Mouse (Mus musculus): Measurements from ENCODE around the gene Pls3. TPM values are rescaled to one million over a fixed set of nuclear protein-coding genes. Genes with fewer than 3 reads are reported as not detected.
"Not testable (repeated sequence)": the region's sequence is repeated elsewhere in the genome, so short reads cannot be mapped to it uniquely, and the experiment has no call there.

Gene Pls3
- polyA plus RNA-seq, 1 experiment from 2014 or later = 69.3 TPM

DNA sequence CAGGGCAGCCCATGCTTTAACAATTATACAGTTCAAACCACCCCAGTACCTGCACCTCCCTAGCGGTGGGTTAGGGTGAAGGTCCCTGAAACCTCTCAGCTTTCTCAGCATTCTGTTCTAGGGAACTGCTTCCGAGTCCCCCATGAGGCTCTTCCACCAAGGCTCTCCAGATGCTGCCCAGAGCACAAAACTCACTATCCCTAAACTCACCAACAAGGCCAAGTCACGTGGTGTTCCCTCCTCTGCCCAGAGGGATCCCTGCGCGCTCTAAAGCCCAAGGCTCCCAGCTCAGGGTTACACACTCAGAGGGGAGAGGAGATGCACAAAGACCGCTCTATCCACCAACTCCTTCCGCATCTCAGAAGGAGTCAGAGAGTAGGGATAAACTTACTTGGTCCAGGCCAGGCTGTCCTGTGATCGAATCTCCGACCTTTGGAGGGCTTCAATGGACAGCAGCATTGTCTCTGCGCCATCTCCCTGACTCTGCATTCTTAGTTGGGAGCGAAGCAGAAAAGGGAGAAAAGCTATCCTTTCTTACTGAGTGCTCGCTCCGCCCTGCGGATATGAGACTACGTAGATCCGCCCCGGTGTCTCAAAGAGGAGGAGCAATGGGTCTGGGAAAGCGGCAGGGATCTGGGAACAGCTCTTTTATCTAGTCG lies 110.7 kb downstream of the Pls3 start:
- Histone ChIP-seq H3K27ac (peak overlapping the region; percentile 68; the same call in 1 of the 2 replicates), H3K27me3 (replicated peaks) (no peaks in the 10 kb centered on the region), H3K4me2 (replicated peaks) (peak overlapping the region; percentile 59), H3K36me3 (0 out of 2 replicates have a peak, but pooled peaks cover 2% of the 10 kb centered on the region), H3K4me3 (peak overlapping the region; percentile 44), H3K9ac (peak overlapping the region; percentile 46), H3K9me3 (no peaks in the 10 kb centered on the region), H3K4me1 (no peaks in the 10 kb centered on the region)
- WGBS = 12% methylated on average over 19 of the region's 19 CpGs
- peak; percentile 98 for ATAC-seq (ENCODE audit: low FRiP score, low read depth)

DNA sequence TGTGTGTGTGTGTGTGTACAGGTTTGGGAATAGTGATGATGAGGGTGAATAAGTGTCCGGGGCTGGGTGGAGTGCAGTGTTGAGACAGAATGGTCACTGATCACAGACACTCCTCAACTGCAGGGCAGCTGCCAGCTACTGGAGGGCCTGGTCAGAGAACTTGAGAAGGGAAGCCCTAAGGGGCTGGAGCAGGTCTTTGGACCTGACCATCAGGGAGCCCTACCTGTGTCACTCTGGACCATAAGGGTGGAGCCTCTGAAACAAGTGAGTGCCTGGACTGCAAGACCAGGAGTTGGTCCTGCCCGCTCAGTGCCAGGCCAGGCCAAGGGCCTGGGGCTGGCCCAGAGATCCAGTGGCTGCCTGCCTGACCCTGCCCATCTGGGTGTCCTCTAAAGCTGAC lies 115.5 kb downstream of the Pls3 start:
- H3K27ac ChIP-seq; ATAC-seq (ENCODE audit: low FRiP score, low read depth); H3K4me1 ChIP-seq; H3K9ac ChIP-seq; H3K4me2 ChIP-seq (replicated peaks); H3K9me3 ChIP-seq; H3K27me3 ChIP-seq (replicated peaks); H3K36me3 ChIP-seq; H3K4me3 ChIP-seq: not testable (repeated sequence)
- WGBS = 86% methylated on average over 2 of the region's 2 CpGs

DNA sequence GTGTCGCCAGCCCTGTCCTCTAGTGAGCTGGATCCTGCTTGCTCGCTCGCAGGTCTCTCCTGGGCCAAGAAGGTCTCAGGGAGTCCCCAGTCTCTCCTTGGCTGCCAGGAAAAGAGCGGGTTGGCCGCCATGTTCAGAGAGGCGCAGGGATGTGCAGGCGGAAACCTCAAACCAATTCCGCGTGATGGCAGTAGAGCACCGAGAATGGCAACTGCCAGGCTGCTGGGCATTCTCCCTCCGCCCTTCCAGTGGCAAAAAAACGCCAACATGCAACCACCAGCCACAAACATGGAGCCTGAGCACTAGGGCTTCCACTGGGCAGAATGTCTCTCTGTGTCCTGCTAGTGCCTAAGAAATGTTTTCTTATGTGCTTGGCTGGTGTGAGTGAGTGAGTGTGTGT lies 115.9 kb downstream of the Pls3 start:
- H3K27ac ChIP-seq; H3K27me3 ChIP-seq (replicated peaks); ATAC-seq (ENCODE audit: low FRiP score, low read depth); H3K9me3 ChIP-seq; H3K9ac ChIP-seq; H3K36me3 ChIP-seq; H3K4me1 ChIP-seq; H3K4me3 ChIP-seq; H3K4me2 ChIP-seq (replicated peaks): not testable (repeated sequence)
- 75% methylated on average over 12 of the region's 12 CpGs for WGBS

DNA sequence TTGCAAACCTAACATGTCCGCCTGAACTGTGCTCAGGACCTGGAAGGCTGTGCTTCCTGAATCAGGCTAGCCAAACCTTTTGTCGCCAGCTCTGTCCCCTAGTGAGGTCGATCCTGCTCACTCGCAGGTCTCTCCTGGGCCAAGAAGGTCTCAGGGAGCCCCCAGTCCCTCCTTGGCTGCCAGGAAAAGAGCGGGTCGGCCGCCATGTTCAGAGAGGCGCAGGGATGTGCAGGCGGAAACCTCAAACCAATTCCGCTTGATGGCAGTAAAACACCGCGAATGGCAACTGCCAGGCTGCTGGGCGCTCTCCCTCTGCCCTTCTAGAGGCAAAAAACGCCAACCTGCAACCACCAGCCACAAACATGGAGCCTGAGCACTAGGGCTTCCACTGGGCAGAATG lies 117.0 kb downstream of the Pls3 start:
- not testable (repeated sequence) for H3K9ac ChIP-seq; H3K27me3 ChIP-seq (replicated peaks); H3K4me3 ChIP-seq; H3K4me2 ChIP-seq (replicated peaks); H3K27ac ChIP-seq; H3K36me3 ChIP-seq; H3K9me3 ChIP-seq; H3K4me1 ChIP-seq; ATAC-seq (ENCODE audit: low FRiP score, low read depth)
- 83% methylated on average over 14 of the region's 14 CpGs for WGBS

DNA sequence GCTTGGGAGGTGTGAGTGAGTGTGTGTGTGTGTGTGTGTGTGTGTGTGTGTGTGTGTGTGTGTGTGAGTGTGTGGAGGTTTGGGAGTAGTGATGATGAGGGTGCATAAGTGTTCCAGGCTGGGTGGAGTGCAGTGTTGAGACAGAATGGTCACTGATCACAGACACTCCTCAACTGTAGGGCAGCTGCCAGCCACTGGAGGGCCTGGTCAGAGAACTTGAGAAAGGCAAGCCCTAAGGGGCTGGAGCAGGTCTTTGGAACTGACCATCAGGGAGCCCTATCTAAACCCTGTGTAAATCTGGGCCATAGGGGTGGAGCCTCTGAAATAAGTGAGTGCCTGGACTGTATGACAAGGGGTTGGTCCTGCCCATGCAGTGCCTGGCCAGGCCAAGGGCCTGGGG lies 120.5 kb downstream of the Pls3 start:
- not testable (repeated sequence) for H3K9ac ChIP-seq; ATAC-seq (ENCODE audit: low FRiP score, low read depth); H3K4me1 ChIP-seq

DNA sequence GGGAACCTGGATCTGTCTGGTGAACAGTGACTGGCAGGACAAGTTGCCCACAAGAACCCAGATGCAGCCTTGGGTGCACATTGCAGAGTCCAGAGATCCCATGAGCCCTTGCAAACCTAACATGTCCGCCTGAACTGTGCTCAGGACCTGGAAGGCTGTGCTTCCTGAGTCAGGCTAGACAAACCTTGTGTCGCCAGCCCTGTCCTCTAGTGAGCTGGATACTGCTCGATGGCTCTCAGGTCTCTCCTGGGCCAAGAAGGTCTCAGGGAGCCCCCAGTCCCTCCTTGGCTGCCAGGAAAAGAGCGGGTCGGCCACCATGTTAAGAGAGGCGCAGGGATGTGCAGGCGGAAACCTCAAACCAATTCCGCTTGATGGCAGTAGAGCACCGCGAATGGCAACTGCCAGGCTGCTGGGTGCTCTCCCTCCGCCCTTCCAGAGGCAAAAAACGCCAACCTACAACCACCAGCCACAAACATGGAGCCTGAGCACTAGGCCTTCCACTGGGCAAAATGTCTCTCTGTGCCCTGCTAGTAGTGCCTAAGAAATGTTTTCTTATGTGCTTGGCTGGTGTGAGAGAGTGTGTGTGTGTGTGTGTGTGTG lies 124.8 kb downstream of the Pls3 start:
- WGBS = 87% methylated on average over 7 of the region's 12 CpGs
- H3K9ac ChIP-seq; H3K4me2 ChIP-seq (replicated peaks); H3K27me3 ChIP-seq (replicated peaks); H3K27ac ChIP-seq; H3K9me3 ChIP-seq; H3K36me3 ChIP-seq; H3K4me3 ChIP-seq; ATAC-seq (ENCODE audit: low FRiP score, low read depth); H3K4me1 ChIP-seq: not testable (repeated sequence)

More for the DNA sequence above, 120.5 kb downstream of the Pls3 start:
- not testable (repeated sequence) for H3K27me3 ChIP-seq (replicated peaks); H3K4me3 ChIP-seq; H3K4me2 ChIP-seq (replicated peaks); H3K9me3 ChIP-seq; H3K36me3 ChIP-seq; H3K27ac ChIP-seq

DNA sequence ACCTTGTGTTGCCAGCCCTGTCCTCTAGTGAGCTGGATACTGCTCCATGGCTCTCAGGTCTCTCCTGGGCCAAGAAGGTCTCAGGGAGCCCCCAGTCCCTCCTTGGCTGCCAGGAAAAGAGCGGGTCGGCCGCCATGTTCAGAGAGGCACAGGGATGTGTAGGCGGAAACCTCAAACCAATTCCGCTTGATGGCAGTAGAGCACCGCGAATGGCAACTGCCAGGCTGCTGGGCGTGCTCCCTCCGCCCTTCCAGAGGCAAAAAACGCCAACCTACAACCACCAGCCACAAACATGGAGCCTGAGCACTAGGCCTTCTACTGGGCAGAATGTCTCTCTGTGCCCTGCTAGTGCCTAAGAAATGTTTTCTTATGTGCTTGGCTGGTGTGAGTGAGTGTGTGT lies 125.7 kb downstream of the Pls3 start:
- H3K4me2 ChIP-seq (replicated peaks); H3K27ac ChIP-seq; ATAC-seq (ENCODE audit: low FRiP score, low read depth); H3K27me3 ChIP-seq (replicated peaks); H3K4me1 ChIP-seq; H3K9ac ChIP-seq; H3K9me3 ChIP-seq; H3K36me3 ChIP-seq; H3K4me3 ChIP-seq: not testable (repeated sequence)
- 71% methylated on average over 10 of the region's 10 CpGs for WGBS

DNA sequence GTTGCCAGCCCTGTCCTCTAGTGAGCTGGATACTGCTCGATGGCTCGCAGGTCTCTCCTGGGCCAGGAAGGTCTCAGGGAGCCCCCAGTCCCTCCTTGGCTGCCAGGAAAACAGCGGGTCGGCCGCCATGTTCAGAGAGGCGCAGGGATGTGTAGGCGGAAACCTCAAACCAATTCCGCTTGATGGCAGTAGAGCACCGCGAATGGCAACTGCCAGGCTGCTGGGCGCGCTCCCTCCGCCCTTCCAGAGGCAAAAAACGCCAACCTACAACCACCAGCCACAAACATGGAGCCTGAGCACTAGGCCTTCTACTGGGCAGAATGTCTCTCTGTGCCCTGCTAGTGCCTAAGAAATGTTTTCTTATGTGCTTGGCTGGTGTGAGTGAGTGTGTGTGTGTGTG lies 130.5 kb downstream of the Pls3 start:
- H3K27me3 ChIP-seq (replicated peaks); H3K36me3 ChIP-seq; ATAC-seq (ENCODE audit: low FRiP score, low read depth); H3K9ac ChIP-seq; H3K27ac ChIP-seq; H3K4me3 ChIP-seq; H3K4me1 ChIP-seq; H3K4me2 ChIP-seq (replicated peaks); H3K9me3 ChIP-seq: not testable (repeated sequence)
- 48% methylated on average over 14 of the region's 14 CpGs for WGBS

- not testable (repeated sequence) for H3K9ac ChIP-seq; H3K4me3 ChIP-seq; H3K27me3 ChIP-seq (replicated peaks); ATAC-seq (ENCODE audit: low FRiP score, low read depth); H3K36me3 ChIP-seq; H3K27ac ChIP-seq; H3K9me3 ChIP-seq; H3K4me1 ChIP-seq; H3K4me2 ChIP-seq (replicated peaks)
- WGBS = 67% methylated on average over 5 of the region's 8 CpGs
Observed at GRCm38 (mm10) chrX:75739464-75739863, 135.5 kb downstream of the Pls3 start.
